ENCODE assay signal across 16 mouse cellular contexts in the genomic region with DNA sequence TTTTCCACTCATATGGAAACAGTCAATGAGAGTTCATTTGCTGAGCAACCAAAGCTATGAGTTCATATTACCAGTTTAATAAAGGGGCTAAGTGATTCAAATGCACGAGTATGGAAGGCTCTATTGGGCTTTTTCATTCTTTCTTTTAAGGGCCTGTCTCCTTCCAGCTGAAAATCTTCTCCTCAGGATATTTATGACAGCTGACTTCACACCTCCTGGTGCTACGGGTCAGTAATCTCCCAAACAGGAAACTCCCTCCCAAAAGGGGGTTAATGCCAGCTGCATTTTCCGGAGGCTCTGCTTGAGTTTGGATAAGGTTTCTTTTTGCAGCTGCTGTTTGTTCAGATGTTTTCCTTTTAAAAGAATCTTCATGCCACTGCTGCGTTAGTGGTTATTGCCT.
A peak's percentile ranks its signal among the peaks of the same experiment; 100 is the strongest.
DNase-seq lines count a peak whose midpoint lies in the region; ATAC-seq lines count a peak whose summit lies in the region.
"Had no signal": no experiment of that assay in that cellular context is flagged by ENCODE, and none has a peak within 500 bp of the region (broad histone marks: within the 10 kb centered on the region; RNA-seq: fewer than 3 reads in every experiment).

No protein-coding gene starts in this region.

- H3K4me3 ChIP-seq in kidney, embryonic 14.5 days (ENCODE audit: low read length), result no peak overlapping the region
- H3K4me3 ChIP-seq: heart, embryonic 13.5 days had no signal

- no peak overlapping the region for H3K9ac ChIP-seq in kidney, embryonic 14.5 days (ENCODE audit: low read depth, low read length)
- H3K9ac ChIP-seq: heart, embryonic 13.5 days had no signal

- WGBS in kidney, embryonic 14.5 days, result 29% methylated on average over 4 of the region's 4 CpGs

- no peaks in the 10 kb centered on the region for H3K27me3 ChIP-seq in kidney, embryonic 14.5 days (ENCODE audit: control insufficient read depth, insufficient read depth, low read length)
- H3K27me3 ChIP-seq: heart, embryonic 13.5 days had no signal

- no peak overlapping the region for H3K4me2 ChIP-seq in kidney, embryonic 14.5 days (replicated peaks; ENCODE audit: low read depth, low read length)
- H3K4me2 ChIP-seq: heart, embryonic 13.5 days had no signal

- no peaks in the 10 kb centered on the region for H3K9me3 ChIP-seq in kidney, embryonic 14.5 days (ENCODE audit: control insufficient read depth, low read length)
- H3K9me3 ChIP-seq: heart, embryonic 13.5 days had no signal

- H3K36me3 ChIP-seq in kidney, embryonic 14.5 days (ENCODE audit: control insufficient read depth, insufficient read depth, low read length), result no peaks in the 10 kb centered on the region
- H3K36me3 ChIP-seq: heart, embryonic 13.5 days had no signal

- no peaks in the 10 kb centered on the region for H3K4me1 ChIP-seq in kidney, embryonic 14.5 days (ENCODE audit: control insufficient read depth, insufficient read depth, low read length)
- H3K4me1 ChIP-seq: heart, embryonic 13.5 days had no signal

- peak; percentile 46; the same call in 1 of the 2 replicates for ATAC-seq in kidney, embryonic 14.5 days (ENCODE audit: low FRiP score, low TSS enrichment)
- no peak for ATAC-seq in monocyte, adult 5-6 weeks (replicated peaks; ENCODE audit: insufficient number of reproducible peaks, low FRiP score, low TSS enrichment, poor library complexity, severe bottlenecking)
- ATAC-seq: forebrain, embryonic 16.5 days; inflammation-experienced regulatory T-cells, adult 6 months had no signal

- no peak overlapping the region for H3K27ac ChIP-seq in kidney, embryonic 14.5 days (ENCODE audit: low read depth, low read length)
- H3K27ac ChIP-seq: heart, embryonic 13.5 days had no signal

- DNase-seq in heart, adult 9 months (ENCODE audit: low spot score in 2 of 2), result peak; percentile 8 to 22
- DNase-seq in heart, postnatal 25 days (ENCODE audit: low spot score), result no peak
- DNase-seq in embryo, embryonic 9.5 days (ENCODE audit: extremely low spot score), result peak; percentile 2
- peak; percentile 5 for DNase-seq in lung, postnatal 25 days (ENCODE audit: low spot score)
- DNase-seq in layer of hippocampus, postnatal 10 days (ENCODE audit: low spot score in 2 of 2), result no peak
- DNase-seq in left cerebral cortex, postnatal 36 days (ENCODE audit: low spot score in 2 of 2), result no peak
- DNase-seq: cerebellum, adult 9-11 months; layer of hippocampus, postnatal 36 days; liver; right cerebral cortex, adult 18-20 months; thymus, adult 2 months had no signal

- intact Hi-C loops in heart, postnatal 25 days (cut with DNase I), result no loop called here
- intact Hi-C loops in left cerebral cortex, postnatal 36 days (cut with DNase I), result no loop called here

Comparison
In these comparisons a context has a peak if more than half of its experiments do, and no peak if none do; other contexts are left out.
1. DNase-seq: peak in heart, adult 9 months (2 of 2), embryo, embryonic 9.5 days (single experiment) and lung, postnatal 25 days (single experiment); none in heart, postnatal 25 days (single experiment), layer of hippocampus, postnatal 10 days (0 of 2) and left cerebral cortex, postnatal 36 days (0 of 2).